Mouse (Mus musculus): ENCODE results near the gene Ctsk. TPM values are rescaled to one million over a fixed set of nuclear protein-coding genes. Genes with fewer than 3 reads are reported as not detected.

Gene Ctsk
- polyA plus RNA-seq, 1 experiment from 2014 or later: 7.6 TPM

GRCm38 (mm10) chr3:95488679-95489078, 10.4 kb upstream of the Ctsk start:
- DNase-seq: no peak
- 93% methylated on average over 3 of the region's 3 CpGs for WGBS
- no peaks in the 10 kb centered on the region for H3K9me3 ChIP-seq (ENCODE audit: control insufficient read depth, low read length)
- H3K4me3 ChIP-seq (replicated peaks; ENCODE audit: low read depth, low read length): no peak overlapping the region
- no peak for ATAC-seq (ENCODE audit: low FRiP score, low TSS enrichment)
- no peak overlapping the region for H3K9ac ChIP-seq (replicated peaks; ENCODE audit: low read length)
- H3K4me1 ChIP-seq (ENCODE audit: control insufficient read depth, insufficient read depth, low read length): no peaks in the 10 kb centered on the region
- H3K36me3 ChIP-seq (ENCODE audit: control insufficient read depth, insufficient read depth, low read length): peaks cover 91% of the 10 kb centered on the region
- no peaks in the 10 kb centered on the region for H3K27me3 ChIP-seq (ENCODE audit: control insufficient read depth, insufficient read depth, low read length)
- H3K27ac ChIP-seq (replicated peaks; ENCODE audit: low read depth, low read length): no peak overlapping the region
- H3K4me2 ChIP-seq (ENCODE audit: low read length): no peak overlapping the region

GRCm38 (mm10) chr3:95490238-95490637, 8.8 kb upstream of the Ctsk start:
- WGBS: 99% methylated on average over 2 of the region's 2 CpGs
- Histone ChIP-seq H3K27ac (replicated peaks; ENCODE audit: low read depth, low read length) (no peak overlapping the region), H3K9me3 (ENCODE audit: control insufficient read depth, low read length) (no peaks in the 10 kb centered on the region), H3K4me3 (replicated peaks; ENCODE audit: low read depth, low read length) (no peak overlapping the region), H3K9ac (replicated peaks; ENCODE audit: low read length) (no peak overlapping the region), H3K36me3 (ENCODE audit: control insufficient read depth, insufficient read depth, low read length) (peaks cover 94% of the 10 kb centered on the region), H3K4me1 (ENCODE audit: control insufficient read depth, insufficient read depth, low read length) (no peaks in the 10 kb centered on the region), H3K27me3 (ENCODE audit: control insufficient read depth, insufficient read depth, low read length) (no peaks in the 10 kb centered on the region), H3K4me2 (ENCODE audit: low read length) (no peak overlapping the region)
- DNase-seq (no peak), ATAC-seq (ENCODE audit: low FRiP score, low TSS enrichment) (no peak)

- no peak overlapping the region for H3K27ac ChIP-seq (replicated peaks; ENCODE audit: low read depth, low read length)
- H3K9ac ChIP-seq (replicated peaks; ENCODE audit: low read length): no peak overlapping the region
- H3K36me3 ChIP-seq (ENCODE audit: control insufficient read depth, insufficient read depth, low read length): peaks cover 70% of the 10 kb centered on the region
- WGBS: 73% methylated on average over 6 of the region's 6 CpGs
- no peaks in the 10 kb centered on the region for H3K9me3 ChIP-seq (ENCODE audit: control insufficient read depth, low read length)
- H3K27me3 ChIP-seq (ENCODE audit: control insufficient read depth, insufficient read depth, low read length): no peaks in the 10 kb centered on the region
- no peaks in the 10 kb centered on the region for H3K4me1 ChIP-seq (ENCODE audit: control insufficient read depth, insufficient read depth, low read length)
- no peak overlapping the region for H3K4me2 ChIP-seq (ENCODE audit: low read length)
- no peak overlapping the region for H3K4me3 ChIP-seq (replicated peaks; ENCODE audit: low read depth, low read length)
- no peak for ATAC-seq (ENCODE audit: low FRiP score, low TSS enrichment)
- DNase-seq: peak; percentile 28
Observed at GRCm38 (mm10) chr3:95494342-95494741, 4.7 kb upstream of the Ctsk start.

DNA sequence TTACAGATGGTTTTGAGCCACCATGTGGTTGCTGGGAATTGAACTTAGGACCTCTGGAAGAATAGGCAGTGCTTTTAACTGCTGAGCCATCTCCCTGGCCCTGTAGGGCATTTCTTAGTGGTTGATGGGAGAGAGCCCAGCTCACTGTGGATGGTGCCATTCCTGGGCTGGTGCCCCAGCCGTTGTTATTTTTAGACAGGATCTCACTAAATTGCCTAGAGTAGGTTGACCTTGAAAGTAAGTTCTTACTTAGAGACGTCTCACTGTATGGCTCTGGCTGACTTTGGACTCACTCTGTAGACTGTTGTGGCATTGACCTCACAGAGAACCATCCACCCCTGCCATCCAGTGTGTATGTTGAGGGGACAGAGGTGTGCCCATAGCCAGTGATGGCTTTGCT, 827 bp upstream of the Ctsk start:
- no peak for ATAC-seq (ENCODE audit: low FRiP score, low TSS enrichment)
- no peak for DNase-seq
- 100% methylated on average over 2 of the region's 2 CpGs for WGBS
- Histone ChIP-seq H3K9ac (replicated peaks; ENCODE audit: low read length) (no peak overlapping the region), H3K27me3 (ENCODE audit: control insufficient read depth, insufficient read depth, low read length) (no peaks in the 10 kb centered on the region), H3K4me3 (replicated peaks; ENCODE audit: low read depth, low read length) (no peak overlapping the region), H3K4me1 (ENCODE audit: control insufficient read depth, insufficient read depth, low read length) (no peaks in the 10 kb centered on the region), H3K27ac (replicated peaks; ENCODE audit: low read depth, low read length) (no peak overlapping the region), H3K36me3 (ENCODE audit: control insufficient read depth, insufficient read depth, low read length) (peaks cover 34% of the 10 kb centered on the region), H3K9me3 (ENCODE audit: control insufficient read depth, low read length) (no peaks in the 10 kb centered on the region), H3K4me2 (ENCODE audit: low read length) (no peak overlapping the region)

DNA sequence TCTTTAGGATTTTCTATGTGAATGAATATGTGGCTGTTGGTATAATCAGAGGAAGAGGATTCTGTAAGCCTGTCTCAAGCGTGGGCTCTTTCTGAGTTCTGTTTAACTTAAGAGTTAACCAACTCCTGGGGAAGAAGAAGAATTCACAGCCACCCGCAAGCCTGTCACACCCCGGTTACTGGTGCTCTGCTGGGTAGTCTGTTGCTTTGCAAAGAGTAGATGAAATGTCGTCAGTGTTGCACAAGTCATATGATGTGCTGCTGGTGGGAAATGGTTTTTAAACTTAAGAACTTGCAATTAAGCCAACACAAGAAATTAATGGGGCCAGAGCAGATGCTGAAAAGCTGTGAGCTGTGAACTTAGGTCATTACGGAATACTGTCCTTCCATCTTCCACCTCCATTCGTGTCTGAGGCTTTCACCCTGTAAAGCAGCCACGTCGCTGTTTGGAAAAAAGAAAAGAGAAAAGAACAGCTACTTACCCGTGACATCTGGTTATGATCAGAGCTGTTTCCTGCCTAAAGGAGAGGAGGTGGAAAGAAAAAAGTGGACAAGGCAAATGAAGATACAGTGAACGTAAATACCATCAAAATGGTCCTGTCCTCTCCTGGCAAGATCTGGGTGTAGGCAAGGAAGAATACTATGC, 562 bp downstream of the Ctsk start:
- no peak overlapping the region for H3K27ac ChIP-seq (replicated peaks; ENCODE audit: low read depth, low read length)
- H3K9ac ChIP-seq (replicated peaks; ENCODE audit: low read length): no peak overlapping the region
- 74% methylated on average over 10 of the region's 10 CpGs for WGBS
- no peaks in the 10 kb centered on the region for H3K4me1 ChIP-seq (ENCODE audit: control insufficient read depth, insufficient read depth, low read length)
- DNase-seq (no peak), ATAC-seq (ENCODE audit: low FRiP score, low TSS enrichment) (no peak)
- H3K27me3 ChIP-seq (ENCODE audit: control insufficient read depth, insufficient read depth, low read length): no peaks in the 10 kb centered on the region
- H3K4me2 ChIP-seq (ENCODE audit: low read length): no peak overlapping the region
- peaks cover 20% of the 10 kb centered on the region for H3K36me3 ChIP-seq (ENCODE audit: control insufficient read depth, insufficient read depth, low read length)
- H3K4me3 ChIP-seq (replicated peaks; ENCODE audit: low read depth, low read length): no peak overlapping the region
- no peaks in the 10 kb centered on the region for H3K9me3 ChIP-seq (ENCODE audit: control insufficient read depth, low read length)

- WGBS: 35% methylated on average over 2 of the region's 2 CpGs
- no peak for ATAC-seq (ENCODE audit: low FRiP score, low TSS enrichment)
- Histone ChIP-seq H3K36me3 (ENCODE audit: control insufficient read depth, insufficient read depth, low read length) (peaks cover 3% of the 10 kb centered on the region; the same call in 1 of the 2 replicates), H3K9ac (replicated peaks; ENCODE audit: low read length) (no peak overlapping the region), H3K4me2 (ENCODE audit: low read length) (no peak overlapping the region), H3K27me3 (ENCODE audit: control insufficient read depth, insufficient read depth, low read length) (no peaks in the 10 kb centered on the region), H3K9me3 (ENCODE audit: control insufficient read depth, low read length) (no peaks in the 10 kb centered on the region), H3K27ac (replicated peaks; ENCODE audit: low read depth, low read length) (no peak overlapping the region), H3K4me1 (ENCODE audit: control insufficient read depth, insufficient read depth, low read length) (no peaks in the 10 kb centered on the region), H3K4me3 (replicated peaks; ENCODE audit: low read depth, low read length) (no peak overlapping the region)
- no peak for DNase-seq
Observed at GRCm38 (mm10) chr3:95502312-95502711, 3.3 kb downstream of the Ctsk start.

- Histone ChIP-seq H3K27me3 (ENCODE audit: control insufficient read depth, insufficient read depth, low read length) (no peaks in the 10 kb centered on the region), H3K9ac (replicated peaks; ENCODE audit: low read length) (no peak overlapping the region), H3K4me1 (ENCODE audit: control insufficient read depth, insufficient read depth, low read length) (no peaks in the 10 kb centered on the region), H3K4me2 (ENCODE audit: low read length) (no peak overlapping the region), H3K4me3 (replicated peaks; ENCODE audit: low read depth, low read length) (no peak overlapping the region), H3K27ac (replicated peaks; ENCODE audit: low read depth, low read length) (no peak overlapping the region), H3K36me3 (ENCODE audit: control insufficient read depth, insufficient read depth, low read length) (peaks cover 9% of the 10 kb centered on the region; the same call in 1 of the 2 replicates), H3K9me3 (ENCODE audit: control insufficient read depth, low read length) (no peaks in the 10 kb centered on the region)
- 77% methylated on average over 6 of the region's 6 CpGs for WGBS
- no peak for DNase-seq
- ATAC-seq (ENCODE audit: low FRiP score, low TSS enrichment): no peak
Observed at GRCm38 (mm10) chr3:95509348-95509747, 10.3 kb downstream of the Ctsk start.

DNA sequence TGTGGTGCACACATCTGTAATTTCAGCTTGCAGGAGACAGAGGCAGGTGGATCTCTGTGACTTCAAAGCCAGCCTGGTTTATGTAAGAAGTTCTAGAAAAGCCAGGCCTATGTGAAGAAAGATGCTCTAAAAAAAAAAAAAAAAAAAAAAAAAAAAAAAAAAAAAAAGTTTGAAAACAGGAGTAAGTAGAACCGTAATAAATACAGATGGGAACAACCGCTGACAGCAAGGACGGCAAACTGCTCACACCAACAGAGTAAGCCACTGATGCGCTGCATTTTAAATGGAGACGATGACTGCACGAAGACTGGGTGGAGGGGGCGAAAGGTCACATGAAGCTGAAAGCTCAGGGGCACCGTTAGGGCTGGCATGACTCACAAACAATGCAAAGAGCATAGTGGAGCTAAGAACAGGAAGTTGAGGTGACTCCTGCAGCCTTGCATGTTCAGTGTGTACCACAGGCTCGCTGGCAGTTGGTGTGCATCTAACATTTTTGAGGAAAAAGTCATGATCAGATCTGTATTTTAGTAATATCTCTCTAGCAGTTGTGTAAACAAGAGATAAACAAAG, 12.6 kb downstream of the Ctsk start:
- no peak overlapping the region for H3K9ac ChIP-seq (replicated peaks; ENCODE audit: low read length)
- H3K4me3 ChIP-seq (replicated peaks; ENCODE audit: low read depth, low read length): no peak overlapping the region
- DNase-seq (no peak), ATAC-seq (ENCODE audit: low FRiP score, low TSS enrichment) (no peak)
- WGBS: 69% methylated on average over 9 of the region's 9 CpGs
- H3K36me3 ChIP-seq (ENCODE audit: control insufficient read depth, insufficient read depth, low read length): peaks cover 6% of the 10 kb centered on the region; the same call in 1 of the 2 replicates
- no peaks in the 10 kb centered on the region for H3K4me1 ChIP-seq (ENCODE audit: control insufficient read depth, insufficient read depth, low read length)
- no peaks in the 10 kb centered on the region for H3K27me3 ChIP-seq (ENCODE audit: control insufficient read depth, insufficient read depth, low read length)
- H3K27ac ChIP-seq (replicated peaks; ENCODE audit: low read depth, low read length): no peak overlapping the region
- no peaks in the 10 kb centered on the region for H3K9me3 ChIP-seq (ENCODE audit: control insufficient read depth, low read length)
- no peak overlapping the region for H3K4me2 ChIP-seq (ENCODE audit: low read length)

DNA sequence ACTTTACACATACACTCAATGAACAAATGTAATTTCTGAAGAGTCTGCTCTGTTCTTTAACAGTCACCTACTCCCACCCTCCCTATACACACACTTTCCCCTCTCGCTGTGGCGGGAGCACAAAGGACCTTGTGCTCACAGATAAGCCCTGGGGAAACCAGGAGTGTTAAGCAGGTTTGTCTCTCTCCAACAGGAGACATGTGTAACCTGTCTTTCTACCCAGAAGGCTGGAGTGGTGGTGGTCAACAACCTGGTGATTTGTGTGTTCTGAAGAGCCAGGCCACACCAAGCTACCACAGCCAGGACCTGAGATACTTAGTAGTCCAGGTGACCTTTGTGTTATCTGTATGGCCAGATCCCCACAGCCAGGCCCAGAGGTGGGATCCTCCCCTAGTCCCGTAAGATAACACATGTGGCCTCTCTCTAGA, 17.6 kb downstream of the Ctsk start:
- Histone ChIP-seq H3K4me2 (ENCODE audit: low read length) (no peak overlapping the region), H3K9ac (replicated peaks; ENCODE audit: low read length) (no peak overlapping the region), H3K9me3 (ENCODE audit: control insufficient read depth, low read length) (no peaks in the 10 kb centered on the region), H3K27ac (replicated peaks; ENCODE audit: low read depth, low read length) (no peak overlapping the region), H3K4me1 (ENCODE audit: control insufficient read depth, insufficient read depth, low read length) (no peaks in the 10 kb centered on the region), H3K27me3 (ENCODE audit: control insufficient read depth, insufficient read depth, low read length) (no peaks in the 10 kb centered on the region), H3K36me3 (ENCODE audit: control insufficient read depth, insufficient read depth, low read length) (no peaks in the 10 kb centered on the region), H3K4me3 (replicated peaks; ENCODE audit: low read depth, low read length) (no peak overlapping the region)
- ATAC-seq (ENCODE audit: low FRiP score, low TSS enrichment) (no peak), DNase-seq (no peak)
- WGBS: 93% methylated on average over 3 of the region's 3 CpGs
